Mouse (Mus musculus) kidney, adult 2 months (tissue): ENCODE results near the gene Zmat3.

Experiments used
- CTCF ChIP-seq: fragments of 200-500 bp; conservative IDR thresholded peaks from 2 replicates; pipeline ENCODE4 v1.5.1; 2011; ENCODE audit warnings: low read depth, mild to moderate bottlenecking, control low read depth, low read length, moderate library complexity, mixed read lengths; ENCODE audit not compliant: insufficient read depth, insufficient read length
- POLR2A ChIP-seq: fragments of 200-500 bp; IDR thresholded peaks from one replicate; pipeline ENCODE4 v1.6.1; 2011; ENCODE audit warnings: low read depth, low read length, control low read depth

GRCm38 (mm10) chr3:32292001-32292400 is 73.8 kb downstream of the Zmat3 start:
- TF ChIP-seq CTCF (no peak), POLR2A (no peak)
